Mouse (Mus musculus) fat pad, adult 2 months (tissue): ENCODE measurements around the gene Ttll3.

ENCODE experiments used
- DNase-seq: peaks from one replicate; pipeline ENCODE4 v3.0.0-alpha.2; 2011; ENCODE audit warnings: low read depth, low spot score; ENCODE audit errors: extremely low read depth

The Ttll3 gene

DNA sequence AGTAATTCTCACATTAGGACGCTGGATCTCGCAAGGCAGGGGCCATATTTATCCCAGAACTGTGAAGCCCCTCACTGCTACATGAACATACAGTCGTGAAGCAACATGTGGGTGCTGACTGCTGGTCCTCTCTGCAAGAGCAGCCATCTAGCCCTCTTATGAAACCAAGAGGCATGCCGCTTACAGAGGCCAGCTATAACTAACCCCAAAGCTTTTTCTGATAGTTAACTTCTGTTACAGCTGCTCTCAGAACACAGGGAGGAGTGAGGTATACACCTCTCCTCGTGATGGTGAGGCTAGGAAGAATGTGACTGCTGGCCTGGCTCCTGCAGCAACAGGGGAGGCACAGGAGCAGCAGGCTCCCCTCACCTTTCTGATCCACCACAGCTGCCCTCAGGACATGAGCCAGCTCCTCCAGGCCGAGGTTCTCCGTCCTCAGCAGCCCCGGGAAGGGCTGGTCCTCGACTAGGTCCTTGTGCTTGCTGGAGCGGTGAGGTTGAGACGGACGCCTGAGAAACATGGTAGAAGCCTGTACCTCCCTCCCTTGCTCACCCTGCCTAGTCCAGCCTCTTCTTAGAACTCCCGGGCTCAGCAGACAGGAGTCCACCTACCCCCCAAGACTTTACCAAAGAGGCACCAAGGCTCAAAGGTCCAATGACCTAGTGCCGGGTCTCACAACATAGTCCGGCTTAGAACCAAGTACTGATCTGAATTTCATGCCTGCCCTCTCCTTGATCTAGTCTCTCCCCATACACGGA, 29.6 kb downstream of the Ttll3 start:
- DNase-seq, result no peak

DNA sequence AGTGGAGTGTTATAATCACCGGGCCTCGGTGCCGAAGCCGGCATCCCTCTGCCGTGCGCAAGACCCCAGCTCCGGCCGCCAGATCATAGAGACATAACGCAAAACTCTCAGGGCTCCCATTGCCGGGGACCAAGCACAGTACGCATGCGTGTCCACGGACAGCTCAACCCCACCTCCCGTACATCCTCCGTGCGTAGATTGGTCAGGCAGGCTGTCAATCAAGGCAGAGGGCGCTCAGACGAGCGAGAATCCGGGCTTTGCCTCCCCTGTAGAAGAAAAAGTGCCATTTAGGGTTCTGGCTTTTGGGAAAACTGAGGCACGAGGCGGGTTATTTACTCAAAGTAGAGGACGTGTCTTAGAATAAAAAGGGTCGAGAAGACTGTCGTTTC, 30.1 kb downstream of the Ttll3 start, which contains the start of gene Rpusd3:
Rpusd3 (minus strand) TSS at position 142 of the 389 bp plus-strand sequence.
- no peak for DNase-seq

DNA sequence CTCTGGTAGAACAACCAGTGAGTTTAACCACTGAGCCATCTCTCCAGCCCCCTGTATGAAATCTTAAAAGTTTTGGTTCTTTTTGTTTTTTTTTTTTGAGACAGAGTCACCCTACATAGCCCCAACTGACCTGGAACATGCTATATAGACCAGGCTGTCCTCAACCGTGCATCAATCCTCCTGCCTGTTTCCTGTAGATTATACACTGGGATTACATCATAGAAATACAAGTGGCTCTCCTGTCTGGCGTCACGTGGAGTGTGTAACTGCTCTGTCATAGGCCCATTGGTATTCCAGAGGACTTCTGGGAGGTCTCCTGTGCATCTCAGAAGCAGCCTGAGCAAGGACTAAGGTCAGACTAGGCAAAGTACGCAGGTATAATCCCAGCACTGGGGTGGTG, 33.9 kb downstream of the Ttll3 start:
- no peak for DNase-seq

DNA sequence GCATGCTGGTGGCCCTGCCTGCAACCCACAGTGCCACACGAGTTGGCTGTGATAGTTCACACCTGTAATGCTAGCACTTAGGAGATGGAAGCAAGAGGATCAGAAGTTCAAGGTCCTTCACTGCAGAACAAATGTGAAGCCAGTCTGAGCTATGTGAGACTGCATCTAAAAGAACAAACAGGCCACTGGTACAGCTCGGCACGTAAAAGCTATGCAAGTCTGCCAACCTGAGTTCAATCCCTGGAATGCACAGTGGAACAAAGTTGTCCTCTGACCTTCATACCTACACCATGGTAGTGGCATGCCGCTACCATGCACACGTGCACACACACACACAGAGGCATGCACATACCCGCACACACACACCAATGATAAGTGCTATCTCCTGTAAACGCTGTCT, 35.1 kb downstream of the Ttll3 start:
- no peak for DNase-seq

DNA sequence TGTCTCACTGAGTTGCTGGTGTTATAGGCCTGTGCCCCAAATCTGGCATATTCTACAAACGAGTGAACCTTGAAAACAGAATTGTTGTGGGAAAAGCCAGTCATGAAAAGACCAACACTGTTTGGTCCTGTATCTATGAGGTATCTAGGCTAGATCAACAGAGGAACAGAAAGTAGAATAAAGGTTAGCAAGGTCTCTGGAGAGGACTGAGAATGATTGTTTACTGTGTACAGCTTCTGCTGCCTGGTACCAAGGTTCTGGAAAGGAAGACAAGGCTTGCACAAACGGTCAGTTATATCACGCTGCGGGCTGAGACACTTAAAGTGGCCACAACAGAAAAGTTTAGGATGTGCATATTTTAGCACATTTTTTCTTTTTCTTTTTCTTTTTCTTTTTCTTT, 37.6 kb downstream of the Ttll3 start:
- DNase-seq, result no peak

DNA sequence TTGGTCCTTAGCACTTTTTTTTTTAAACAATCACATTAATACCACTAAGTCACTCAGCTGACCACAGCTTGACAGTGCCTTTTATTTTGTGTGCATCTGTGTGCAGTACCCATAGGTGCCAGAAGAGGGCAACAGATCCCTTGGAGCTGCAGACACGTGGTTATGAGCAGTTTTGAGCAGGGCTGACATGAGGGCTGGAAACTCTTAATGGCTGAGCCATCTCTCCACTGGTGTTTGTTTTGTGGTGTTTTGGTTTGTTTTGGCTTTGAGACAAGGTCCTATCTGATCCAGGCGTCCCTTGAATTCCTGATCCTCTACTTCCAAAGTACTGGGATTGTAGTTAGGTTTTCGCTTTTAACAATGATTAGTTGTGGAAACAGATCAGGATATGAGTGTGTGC, 38.3 kb downstream of the Ttll3 start:
- DNase-seq, result no peak

DNA sequence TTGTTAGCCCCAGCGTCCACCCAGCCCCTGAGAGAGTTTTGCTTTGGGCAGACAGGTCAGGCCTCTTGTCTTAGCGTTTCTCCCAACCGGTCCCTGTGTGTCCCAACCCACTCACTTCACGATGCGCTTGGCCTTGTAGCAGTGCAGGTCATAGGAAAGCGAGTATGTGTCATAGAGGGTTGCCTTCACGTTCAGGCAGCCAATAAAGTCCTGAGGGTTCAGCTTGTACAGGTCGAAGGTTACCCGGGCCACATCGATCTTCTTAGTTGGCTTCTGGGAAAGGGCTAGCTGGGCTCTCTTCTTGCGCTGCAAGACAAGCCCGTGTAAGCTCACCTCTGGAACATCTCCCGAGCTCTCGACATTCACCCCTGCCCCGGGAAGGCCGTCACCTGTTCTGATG, 38.9 kb downstream of the Ttll3 start:
- no peak for DNase-seq

DNA sequence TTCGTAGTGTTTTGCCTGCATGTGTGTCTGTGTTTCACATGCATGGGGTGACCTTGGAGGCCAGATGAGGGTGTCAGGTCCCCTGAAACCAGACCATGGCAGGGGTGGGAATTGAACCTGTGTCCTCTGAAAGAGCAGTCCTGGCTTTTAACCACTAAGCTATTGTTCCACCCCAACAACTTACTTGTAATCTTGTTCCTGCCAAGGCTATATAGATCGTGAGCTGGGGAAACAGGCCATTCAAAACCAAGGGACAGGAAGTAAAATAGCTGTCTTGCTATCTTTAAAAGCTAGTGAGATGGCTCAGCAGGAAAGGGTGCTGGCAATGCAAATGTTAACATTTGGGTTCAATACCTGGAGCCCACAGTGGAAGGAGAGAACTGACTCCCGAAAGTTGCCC, 40.9 kb downstream of the Ttll3 start:
- DNase-seq, result no peak

DNA sequence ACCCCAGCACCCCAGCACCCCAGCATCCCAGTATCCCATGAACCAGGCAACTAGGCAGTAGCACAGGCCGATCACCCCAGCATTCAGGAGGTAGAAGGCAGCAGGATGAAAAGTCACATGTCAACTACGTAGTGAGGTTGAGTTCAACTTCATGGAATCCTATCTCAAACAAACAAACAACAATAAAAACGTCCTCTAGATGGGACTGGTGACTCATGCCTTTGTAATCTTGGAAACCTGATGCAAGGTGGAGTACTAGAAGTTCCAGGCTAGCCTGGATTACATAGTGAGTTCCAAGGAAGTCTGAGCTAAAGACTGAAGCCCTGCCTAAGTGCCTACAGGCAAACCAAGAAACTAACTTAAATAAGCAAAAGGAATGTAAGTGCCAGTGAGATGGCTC, 41.8 kb downstream of the Ttll3 start:
- no peak for DNase-seq

DNA sequence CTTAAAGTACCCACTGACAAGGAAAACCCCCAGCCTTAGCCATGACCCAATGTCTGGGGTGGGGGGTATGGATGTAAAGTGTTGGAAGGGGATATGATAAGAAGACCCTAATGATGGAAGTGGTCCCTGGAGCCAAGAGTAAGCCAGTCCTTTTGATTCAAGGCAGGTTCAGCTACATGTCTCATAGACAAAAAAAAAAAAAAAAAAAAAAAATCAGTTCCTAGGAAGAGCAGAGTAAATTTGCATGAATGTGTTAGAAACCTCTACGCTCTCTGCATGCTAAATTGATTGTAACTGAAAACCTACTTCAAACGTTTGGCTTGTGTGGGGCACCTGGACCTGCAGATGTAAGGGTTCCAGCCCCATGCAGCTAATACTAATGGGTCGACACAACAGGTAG, 42.7 kb downstream of the Ttll3 start:
- DNase-seq, result no peak

DNA sequence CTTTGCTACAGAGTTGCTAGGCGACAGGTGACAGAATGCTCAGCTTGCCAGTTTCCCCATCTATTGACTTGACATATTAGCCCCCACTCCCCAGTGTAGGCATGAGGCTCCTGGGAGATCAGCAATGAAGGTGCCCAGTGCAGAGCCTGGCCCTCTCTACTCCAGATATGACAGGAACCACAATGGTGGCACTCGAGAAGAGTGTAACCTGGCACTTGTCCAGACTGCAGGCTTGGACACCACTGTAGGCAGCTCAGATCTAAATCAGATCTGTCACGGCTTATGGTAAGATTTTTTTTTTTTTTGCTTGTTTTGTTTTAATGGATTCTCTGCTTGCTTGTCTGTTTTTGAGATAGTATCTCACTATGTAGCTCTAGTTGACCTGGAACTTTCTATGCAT, 44.6 kb downstream of the Ttll3 start:
- no peak for DNase-seq

DNA sequence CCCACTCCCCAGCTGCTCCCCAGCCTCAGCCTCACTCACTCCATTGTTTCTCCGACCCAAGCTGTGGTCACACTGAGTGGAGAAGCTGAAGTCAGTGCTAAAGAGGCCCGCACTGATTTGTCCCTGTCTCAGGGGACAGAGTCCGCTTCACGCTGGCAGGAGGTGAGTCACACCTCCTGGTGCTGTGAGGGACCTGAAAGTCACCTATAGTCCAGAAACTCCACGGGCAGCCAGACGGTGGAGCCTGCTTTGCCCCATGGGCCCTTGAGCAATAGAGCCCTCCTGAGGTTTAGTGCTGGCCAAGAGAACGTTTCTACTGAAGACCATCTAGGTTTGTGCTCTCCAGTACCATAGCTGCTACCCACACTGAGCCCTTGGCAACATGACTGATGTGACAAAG, 45.6 kb downstream of the Ttll3 start:
- no peak for DNase-seq

DNA sequence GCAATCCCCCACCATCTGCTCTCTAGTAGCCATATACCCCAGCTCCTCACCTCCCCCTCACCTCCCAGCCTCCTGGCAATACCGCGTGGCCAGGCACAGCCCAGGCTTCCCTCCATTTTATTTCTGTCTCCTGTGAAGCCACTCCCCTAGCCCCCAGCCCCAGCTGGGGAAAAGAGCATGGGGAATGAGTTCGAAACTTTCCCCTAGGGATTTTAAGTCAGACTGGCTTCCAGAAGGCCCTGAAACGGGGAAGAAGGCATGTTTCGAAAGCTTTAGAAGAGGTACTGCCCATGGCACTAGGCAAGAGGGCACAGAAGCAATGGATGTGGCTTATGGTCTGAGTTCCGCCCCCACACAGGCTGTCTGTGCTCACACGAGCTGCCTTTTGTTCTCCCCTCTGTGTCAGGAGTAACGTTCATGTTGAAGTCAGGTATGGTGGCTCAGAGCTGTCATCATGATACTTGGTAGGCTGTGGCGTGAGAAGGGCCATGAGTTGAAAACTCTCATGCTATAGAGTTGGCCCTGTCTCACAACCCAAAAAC, 46.7 kb downstream of the Ttll3 start, which contains the start of gene Cidec:
Cidec (minus strand) TSS at position 97 of the 542 bp plus-strand sequence.
- no peak for DNase-seq

DNA sequence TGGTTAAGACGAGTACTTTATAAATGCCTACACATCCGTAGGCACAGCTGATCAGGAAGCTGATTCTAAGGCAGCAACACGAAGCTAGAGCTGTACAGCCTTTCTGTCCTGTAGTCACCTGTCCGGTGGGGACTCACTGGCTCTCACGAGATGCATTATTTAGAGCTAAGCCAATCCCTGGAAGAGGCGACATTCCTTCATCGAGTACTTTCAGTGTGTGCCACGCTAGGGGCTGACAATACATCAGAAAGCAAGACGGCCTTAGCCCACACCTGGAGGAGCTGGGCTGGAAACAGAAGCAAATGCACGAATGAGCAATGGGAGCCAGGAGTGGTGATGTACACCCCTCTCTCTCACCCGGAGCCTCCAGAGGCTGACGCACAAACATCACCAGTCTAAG, 48.1 kb downstream of the Ttll3 start:
- no peak for DNase-seq

DNA sequence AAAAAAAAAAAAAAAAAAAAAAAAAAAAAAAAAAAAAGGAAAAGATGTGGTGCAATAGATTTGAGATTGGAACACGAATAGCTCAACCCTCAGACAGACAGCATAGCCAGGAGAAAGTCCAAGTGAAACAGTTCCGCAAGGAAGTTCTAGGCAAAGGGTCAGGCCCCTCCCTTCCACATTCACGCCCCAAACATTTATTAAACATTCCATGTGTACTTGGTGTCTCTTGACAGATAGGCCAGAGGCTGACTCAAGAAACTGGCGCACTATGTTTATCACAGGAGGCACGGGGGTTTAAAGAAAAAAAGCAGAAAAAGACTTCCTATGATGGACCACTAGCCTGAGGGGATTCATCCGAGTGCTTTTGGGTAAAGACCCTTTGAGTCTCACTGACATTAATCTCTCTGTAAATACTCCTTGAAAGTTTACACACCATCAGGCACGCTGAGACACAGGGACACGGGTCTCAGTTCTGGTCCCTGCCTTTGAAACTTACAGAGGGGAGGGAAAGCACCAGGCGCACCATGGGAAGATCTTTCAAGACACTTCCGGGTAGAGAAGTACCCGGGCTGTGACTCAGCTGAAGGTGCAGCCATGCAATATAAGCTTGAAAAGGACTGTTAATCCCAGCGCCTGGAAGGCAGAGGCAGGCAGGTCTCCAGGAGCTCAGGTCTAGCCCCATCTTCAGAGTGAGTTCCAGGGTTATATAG, 49.8 kb downstream of the Ttll3 start:
- no peak for DNase-seq

DNA sequence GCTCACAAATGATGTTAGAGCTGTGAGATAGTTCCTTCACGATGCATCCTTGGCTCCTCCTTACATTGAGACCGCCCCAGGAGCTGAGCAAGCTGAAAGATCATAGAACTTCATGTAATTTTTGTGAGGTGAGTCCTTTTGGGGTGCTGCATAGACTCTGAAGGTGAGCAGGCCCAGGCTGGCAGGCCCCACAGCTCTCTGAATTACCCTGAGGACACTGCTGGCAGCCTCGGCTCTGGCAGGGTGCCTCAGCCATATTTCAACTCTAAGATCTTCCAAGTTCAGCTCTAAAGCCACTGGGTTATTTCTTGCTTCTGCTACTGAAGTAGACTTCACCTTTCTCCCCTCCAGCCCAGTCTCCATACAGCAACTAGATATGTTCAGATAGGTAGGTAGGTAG, 51.6 kb downstream of the Ttll3 start:
- no peak for DNase-seq

DNA sequence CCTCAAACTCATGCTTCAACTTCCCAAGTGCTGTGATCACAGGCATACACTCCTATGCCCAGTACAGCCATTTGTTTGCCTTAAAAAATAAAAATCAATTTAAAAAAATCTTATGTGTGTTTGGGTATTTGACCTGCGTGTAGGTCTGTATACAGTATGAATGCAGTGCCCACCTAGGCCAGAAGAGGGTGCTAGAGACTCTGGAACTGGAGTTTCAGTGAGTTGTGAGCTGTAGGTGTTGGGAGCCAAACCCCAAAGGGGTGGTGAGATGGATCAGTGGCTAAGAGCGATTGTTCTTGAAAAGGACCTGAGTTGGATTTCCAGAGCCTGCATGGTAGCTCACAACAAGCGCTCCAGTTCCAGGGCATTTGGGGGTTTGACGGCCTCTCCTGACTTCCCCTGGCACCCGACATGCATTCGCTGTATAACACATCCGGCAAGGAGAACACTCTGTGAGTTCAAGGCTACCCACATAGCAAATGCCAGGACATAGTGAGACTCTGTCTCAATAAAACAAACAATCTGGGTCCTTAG, 52.2 kb downstream of the Ttll3 start:
- no peak for DNase-seq

DNA sequence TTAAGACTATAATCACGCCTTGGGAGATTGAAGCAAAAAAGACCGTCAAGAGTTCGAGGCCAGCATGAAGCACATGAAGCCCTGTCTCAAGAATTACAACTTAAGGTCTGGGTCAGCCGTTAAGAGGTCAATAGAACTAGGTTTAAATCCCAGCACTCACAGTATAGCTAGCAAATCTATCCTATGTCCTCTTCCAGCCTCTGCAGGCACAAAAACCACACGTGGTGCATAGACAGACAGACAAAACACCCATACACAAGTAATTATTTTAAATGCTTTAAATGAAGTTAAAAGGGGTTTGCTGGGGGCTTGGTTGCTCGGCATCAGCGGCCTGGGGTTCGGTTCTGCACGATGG, 53.0 kb downstream of the Ttll3 start:
- DNase-seq, result no peak

DNA sequence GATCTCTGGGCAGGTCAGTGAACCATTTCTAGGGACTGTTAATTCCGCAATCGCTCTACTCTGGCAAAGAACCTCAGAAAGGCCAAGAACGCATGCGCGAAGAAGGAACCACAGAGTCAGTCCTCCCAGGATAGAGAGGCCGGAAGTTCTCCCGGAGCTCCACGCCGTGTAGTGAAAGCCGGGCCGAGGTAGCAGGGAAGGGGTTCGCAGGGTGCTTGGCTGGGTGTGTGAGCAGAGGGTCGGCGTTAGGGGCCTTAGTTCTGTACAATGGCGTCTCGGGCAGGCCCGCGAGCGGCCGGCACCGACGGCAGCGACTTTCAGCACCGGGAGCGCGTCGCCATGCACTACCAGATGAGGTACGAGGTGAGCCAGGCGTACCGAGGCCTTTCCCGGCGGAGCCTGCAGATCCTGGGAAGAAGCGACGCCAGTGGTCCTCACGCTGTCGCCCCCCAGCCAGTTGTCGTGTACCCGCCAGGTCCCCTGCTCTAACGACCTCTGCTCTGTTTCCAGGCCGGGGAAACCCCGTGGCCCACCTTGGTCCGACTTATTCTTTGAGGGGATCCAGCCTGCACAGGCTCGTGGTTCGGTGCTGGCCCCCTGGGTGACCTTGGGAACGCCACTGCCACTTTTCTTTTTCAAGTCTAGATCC, 53.5 kb downstream of the Ttll3 start, which contains the start of gene Jagn1:
Jagn1 (plus strand) TSS at position 128 of the 649 bp plus-strand sequence.
- no peak for DNase-seq

DNA sequence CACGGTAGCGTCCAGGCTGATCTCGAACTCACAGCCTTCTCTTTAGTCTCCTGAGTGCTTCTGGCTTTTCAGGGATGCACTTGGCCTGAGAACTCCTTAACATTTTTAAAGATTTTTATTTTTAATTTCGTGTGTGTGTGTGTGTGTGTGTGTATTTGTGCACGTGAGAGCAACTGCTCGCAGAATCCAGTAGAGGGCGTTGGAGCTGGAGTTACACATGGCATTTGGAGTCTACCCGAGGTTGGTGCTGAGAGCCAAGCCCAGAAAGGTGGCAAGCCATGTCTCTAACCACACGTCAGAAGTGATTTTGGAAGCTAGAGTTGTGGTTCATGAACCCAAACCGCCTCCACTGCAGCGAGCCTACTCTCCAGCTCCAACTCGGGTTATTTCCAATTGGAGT, 54.0 kb downstream of the Ttll3 start:
- DNase-seq, result no peak

DNA sequence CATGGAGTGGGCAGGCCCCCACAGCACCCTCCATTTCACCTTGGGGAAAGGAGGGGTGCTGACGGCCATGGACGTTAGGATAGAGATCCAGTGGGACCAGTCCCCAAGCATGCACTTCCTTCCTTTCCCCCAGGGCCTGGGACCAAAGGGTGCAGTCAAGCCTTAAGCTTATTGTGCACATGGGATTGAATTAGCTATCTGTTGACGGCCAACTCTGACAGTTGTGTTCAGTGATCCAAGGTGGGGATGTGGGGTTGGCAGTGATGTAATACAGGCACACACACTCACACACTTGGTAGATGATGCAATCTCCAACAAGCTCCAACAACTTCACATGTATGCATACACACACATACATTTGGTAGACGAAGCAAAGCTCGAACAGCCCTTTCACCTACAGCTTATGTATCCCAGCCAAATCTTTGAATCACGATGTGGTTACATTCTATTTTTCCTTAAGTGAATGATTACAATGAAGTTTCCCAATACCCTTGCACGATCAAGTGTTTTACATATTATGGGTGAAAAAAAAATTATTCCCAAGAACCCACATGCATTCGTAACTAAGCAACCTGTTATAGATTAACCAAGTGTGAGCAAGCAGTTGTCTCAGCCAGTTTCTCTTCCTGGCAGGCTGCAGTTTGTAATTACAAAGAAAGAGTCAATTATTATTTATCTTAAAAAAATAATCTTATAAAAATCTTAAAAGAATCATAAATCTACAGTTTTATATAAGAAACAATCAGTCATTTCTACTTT, 55.3 kb downstream of the Ttll3 start:
- DNase-seq, result no peak
